Mouse (Mus musculus) embryonic stem cell, embryonic (primary cell): ENCODE measurements at regions not wholly inside any gene's neighbourhood (a gene's known extent, or its start where the extent isn't known, plus 50 kb on each side); places are given as distances from the start of the nearest gene placed in this dataset.

Experiments
- CTCF ChIA-PET, 4 experiments: fragments of 300-600 bp in 2 of 4; fragments of 350-600 bp in 2 of 4; sonication (Branson Sonifier 250); formaldehyde crosslinking; loops; one replicate each; lab custom pipeline; 2022; ENCODE audit warnings: inconsistent platforms in 2 of 4; lab: Charles Lee
- POLR2A ChIA-PET, 4 experiments: fragments of 300-600 bp in 2 of 4; fragments of 350-600 bp in 2 of 4; sonication (Branson Sonifier 250); formaldehyde crosslinking; loops; one replicate each; lab custom pipeline; 2022; ENCODE audit warnings: antibody characterized with exemption in 4 of 4, inconsistent platforms in 1 of 4; lab: Charles Lee

GRCm38 (mm10) chr12:80023107-80024078 is 89.4 kb downstream of the Zfp36l1 start:
- ChIA-PET CTCF (interaction anchor here in 2 of 4 experiments (0.6 kb wide), 2 partner anchors 123 to 415 kb away, joined by 5 to 10 read pairs; no protein-coding TSS in a partner anchor), POLR2A (interaction anchor here (0.6 to 3.0 kb wide), 20 partner anchors 9 to 220 kb away, joined by 3 to 14 read pairs (median 4); partner anchors contain the start of gene Zfp36l1 (in 1 of the 4))

GRCm38 (mm10) chr12:80022181-80023106 is 90.4 kb downstream of the Zfp36l1 start:
- CTCF ChIA-PET = interaction anchor here in 3 of 4 experiments (0.5 to 1.6 kb wide), 4 partner anchors 21 to 256 kb away, joined by 3 to 5 read pairs (median 4); no protein-coding TSS in a partner anchor
- POLR2A ChIA-PET = interaction anchor here in 3 of 4 experiments (0.6 to 3.0 kb wide), 16 partner anchors 8 to 133 kb away, joined by 3 to 20 read pairs (median 4); no protein-coding TSS in a partner anchor

- CTCF ChIA-PET = interaction anchor here in 1 of 4 experiments (0.6 to 1.6 kb wide), 2 partner anchors 88 to 110 kb away, joined by 3 read pairs; no protein-coding TSS in a partner anchor
- POLR2A ChIA-PET = interaction anchor here in 1 of 4 experiments (1.1 to 2.7 kb wide), 3 partner anchors 10 to 35 kb away, joined by 3 to 20 read pairs (median 3); no protein-coding TSS in a partner anchor
These were observed 91.8 kb downstream of the Zfp36l1 start for GRCm38 (mm10) chr12:80021030-80021473.

GRCm38 (mm10) chr12:80018086-80018485 is 94.7 kb downstream of the Zfp36l1 start:
- ChIA-PET POLR2A (interaction anchor here in 2 of 4 experiments (0.5 to 0.6 kb wide), 2 partner anchors 53 to 850 kb away, joined by 3 read pairs; no protein-coding TSS in a partner anchor), CTCF (no interaction called here)

GRCm38 (mm10) chr12:80017376-80017929 is 95.4 kb downstream of the Zfp36l1 start:
- ChIA-PET POLR2A (interaction anchor here in 2 of 4 experiments (0.5 to 0.6 kb wide), 2 partner anchors 97 to 849 kb away, joined by 3 read pairs; no protein-coding TSS in a partner anchor), CTCF (no interaction called here)

GRCm38 (mm10) chr12:80015938-80016337 is 96.9 kb downstream of the Zfp36l1 start:
- POLR2A ChIA-PET = interaction anchor here in 1 of 4 experiments (1.7 to 3.1 kb wide), 2 partner anchors 7 to 97 kb away, joined by 5 to 14 read pairs; partner anchors contain the start of gene Zfp36l1

GRCm38 (mm10) chr12:80014598-80014983 is 98.2 kb downstream of the Zfp36l1 start:
- CTCF ChIA-PET = interaction anchor here in 2 of 4 experiments (0.7 to 1.4 kb wide), 2 partner anchors 10 to 344 kb away, joined by 3 to 7 read pairs; no protein-coding TSS in a partner anchor

More at GRCm38 (mm10) chr12:80015938-80016337, 96.9 kb downstream of the Zfp36l1 start:
- CTCF ChIA-PET = interaction anchor here in 1 of 4 experiments (0.5 kb wide), 1 partner anchor 14 kb away, joined by 3 read pairs; no protein-coding TSS in a partner anchor

GRCm38 (mm10) chr12:80013904-80014597 is 98.8 kb downstream of the Zfp36l1 start:
- ChIA-PET POLR2A (interaction anchor here in 3 of 4 experiments (0.6 to 3.1 kb wide), 19 partner anchors 9 to 945 kb away, joined by 3 to 14 read pairs (median 4); partner anchors contain the start of gene Zfp36l1 (in 2 of the 3)), CTCF (interaction anchor here in 3 of 4 experiments (0.5 to 1.4 kb wide), 5 partner anchors 9 to 733 kb away, joined by 3 to 8 read pairs (median 3); no protein-coding TSS in a partner anchor)

More at GRCm38 (mm10) chr12:80014598-80014983, 98.2 kb downstream of the Zfp36l1 start:
- POLR2A ChIA-PET = interaction anchor here in 3 of 4 experiments (0.6 to 3.1 kb wide), 15 partner anchors 9 to 157 kb away, joined by 3 to 14 read pairs (median 4); partner anchors contain the start of gene Zfp36l1 (in 2 of the 3)

- ChIA-PET CTCF (interaction anchor here in 1 of 4 experiments (0.7 to 1.4 kb wide), 2 partner anchors 9 to 373 kb away, joined by 3 read pairs; no protein-coding TSS in a partner anchor), POLR2A (interaction anchor here in 3 of 4 experiments (0.7 to 3.1 kb wide), 12 partner anchors 8 to 945 kb away, joined by 3 to 14 read pairs (median 4); no protein-coding TSS in a partner anchor)
These were observed 99.3 kb downstream of the Zfp36l1 start for GRCm38 (mm10) chr12:80013577-80013903.

- POLR2A ChIA-PET = interaction anchor here in 3 of 4 experiments (0.5 to 6.2 kb wide), 11 partner anchors 9 to 120 kb away, joined by 3 to 61 read pairs (median 5); partner anchors contain the start of gene Zfp36l1 (in 2 of the 3)
- CTCF ChIA-PET = interaction anchor here in 1 of 4 experiments (0.6 kb wide), 1 partner anchor 38 kb away, joined by 3 read pairs; no protein-coding TSS in a partner anchor
These were observed 100.9 kb downstream of the Zfp36l1 start for GRCm38 (mm10) chr12:80011916-80012315.

- ChIA-PET CTCF (no interaction called here), POLR2A (interaction anchor here in 3 of 4 experiments (0.6 to 6.2 kb wide), 22 partner anchors 10 to 621 kb away, joined by 3 to 61 read pairs (median 6); partner anchors contain the start of gene Zfp36l1 (in 3 of the 3))
These were observed 101.9 kb downstream of the Zfp36l1 start for GRCm38 (mm10) chr12:80010947-80011346.

GRCm38 (mm10) chr12:80010220-80010619 is 102.6 kb downstream of the Zfp36l1 start:
- CTCF ChIA-PET = interaction anchor here in 1 of 4 experiments (0.7 kb wide), 1 partner anchor 202 kb away, joined by 20 read pairs; no protein-coding TSS in a partner anchor
- POLR2A ChIA-PET = interaction anchor here in 3 of 4 experiments (0.5 to 6.2 kb wide), 34 partner anchors 10 to 252 kb away, joined by 3 to 61 read pairs (median 4); partner anchors contain the start of gene Zfp36l1 (in 3 of the 3)

- POLR2A ChIA-PET = interaction anchor here in 3 of 4 experiments (1.0 to 6.2 kb wide), 5 partner anchors 13 to 105 kb away, joined by 3 to 43 read pairs (median 4); partner anchors contain the start of gene Zfp36l1 (in 2 of the 3)
These were observed 105.0 kb downstream of the Zfp36l1 start for GRCm38 (mm10) chr12:80007849-80008248.

GRCm38 (mm10) chr12:80005227-80005919 is 107.4 kb downstream of the Zfp36l1 start:
- POLR2A ChIA-PET = interaction anchor here in 2 of 4 experiments (0.5 to 1.6 kb wide), 4 partner anchors 9 to 108 kb away, joined by 3 to 12 read pairs (median 6); partner anchors contain the start of gene Zfp36l1 (in 2 of the 2)
- CTCF ChIA-PET = interaction anchor here in 3 of 4 experiments (0.7 to 1.4 kb wide), 4 partner anchors 8 to 283 kb away, joined by 3 read pairs; no protein-coding TSS in a partner anchor

More at GRCm38 (mm10) chr12:80007849-80008248, 105.0 kb downstream of the Zfp36l1 start:
- CTCF ChIA-PET = interaction anchor here in 1 of 4 experiments (0.7 kb wide), 1 partner anchor 456 kb away, joined by 3 read pairs; no protein-coding TSS in a partner anchor
